Mouse (Mus musculus): ENCODE data around the gene Acadvl. TPM values are rescaled to one million over a fixed set of nuclear protein-coding genes. Genes with fewer than 3 reads are reported as not detected.

The Acadvl gene
- polyA plus RNA-seq, 1 experiment from 2014 or later, result 52.9 TPM

DNA sequence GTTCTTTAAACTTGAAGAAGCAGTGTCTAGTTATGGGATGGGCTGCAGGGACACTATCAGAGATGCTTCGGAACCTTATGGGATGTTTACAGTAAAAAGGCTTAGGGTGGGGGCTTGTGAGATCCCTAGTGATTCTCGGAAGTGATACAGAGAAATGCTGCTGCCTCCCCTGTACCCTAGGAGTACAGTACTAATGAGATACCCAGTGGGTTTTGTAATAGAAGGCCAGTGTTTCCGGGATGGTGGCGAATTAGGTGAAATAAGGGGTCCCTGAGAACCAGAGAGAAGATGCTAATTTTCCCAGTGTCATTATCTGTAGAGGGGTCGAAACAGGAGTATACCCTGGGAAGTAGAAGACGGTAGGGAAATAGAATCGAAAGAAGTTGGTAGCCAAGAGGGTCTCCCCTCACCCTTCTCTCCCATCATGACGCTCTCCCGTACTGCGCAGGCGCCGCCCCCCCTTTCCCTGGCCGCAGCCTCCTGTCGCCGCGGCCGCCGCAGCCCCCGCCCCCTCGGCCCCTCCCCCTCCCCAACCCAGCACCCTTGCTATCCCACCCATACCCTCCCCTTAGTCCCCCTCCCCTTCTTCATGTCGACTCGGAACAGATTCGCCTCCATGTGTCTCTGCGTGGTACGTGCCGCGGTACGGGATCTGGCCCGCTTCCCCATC lies 8.4 kb upstream of the Acadvl start:
- DNase-seq (ENCODE audit: low spot score), result peak; percentile 70
- peaks cover 62% of the 10 kb centered on the region for H3K4me1 ChIP-seq (ENCODE audit: control insufficient read depth, insufficient read depth, low read length)

DNA sequence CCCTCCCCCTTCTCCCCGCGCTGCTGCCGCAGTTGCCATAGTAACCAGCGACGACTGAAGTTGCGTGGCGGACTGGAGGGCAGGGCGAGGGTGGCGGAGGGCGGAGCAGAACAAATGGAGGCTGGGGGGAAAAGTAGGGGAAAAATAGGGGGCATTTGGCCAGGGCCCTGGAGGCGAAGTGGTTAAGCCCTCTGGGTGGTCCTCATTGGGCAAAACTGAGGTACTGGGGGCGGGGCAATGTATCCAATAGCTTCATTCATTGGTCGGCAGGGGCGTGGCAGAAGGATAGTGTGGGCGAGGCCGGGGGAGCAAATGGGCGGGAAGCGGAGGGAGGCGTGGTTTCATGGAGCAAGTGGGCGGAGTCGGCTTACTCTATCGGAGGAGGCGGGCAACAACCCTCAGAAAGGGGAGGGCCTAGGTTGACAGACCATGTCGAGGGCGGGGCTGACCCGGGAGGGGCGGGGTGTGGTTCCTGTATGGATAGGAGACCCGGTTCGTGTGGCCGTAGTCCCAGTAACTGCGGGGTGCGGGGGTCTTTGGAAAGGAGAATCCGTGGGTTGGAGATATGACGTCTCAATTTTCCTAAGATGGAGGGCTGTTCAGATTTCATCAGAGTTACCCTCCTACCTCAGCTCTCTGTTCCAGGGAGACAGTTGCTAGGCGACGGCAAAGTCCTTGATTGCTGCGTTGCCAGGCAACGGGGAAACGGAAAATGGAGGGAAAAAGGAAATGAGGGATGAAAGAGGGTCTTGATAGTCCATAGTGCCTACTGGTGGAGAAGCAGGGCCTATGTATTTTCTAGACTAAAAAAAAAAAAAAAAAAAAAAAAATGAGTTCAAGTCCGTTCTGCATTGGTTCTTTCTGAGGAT lies 6.3 kb upstream of the Acadvl start:
- 0 out of 2 replicates have a peak overlapping the region, but pooled peaks have one; percentile 30 for H3K27ac ChIP-seq (replicated peaks; ENCODE audit: low read depth, low read length)
- no peaks in the 10 kb centered on the region for H3K9me3 ChIP-seq (ENCODE audit: control insufficient read depth, low read length)
- H3K36me3 ChIP-seq (ENCODE audit: control insufficient read depth, insufficient read depth, low read length), result no peaks in the 10 kb centered on the region
- no peak overlapping the region; the same call in 1 of the 2 replicates for H3K9ac ChIP-seq (ENCODE audit: low read length)
- peak; percentile 67 for ATAC-seq (ENCODE audit: insufficient number of reproducible peaks, low FRiP score, low TSS enrichment, low read depth)
- H3K4me1 ChIP-seq (ENCODE audit: control insufficient read depth, insufficient read depth, low read length), result peaks cover 57% of the 10 kb centered on the region
- H3K4me3 ChIP-seq (ENCODE audit: low read depth, low read length), result peak overlapping the region; percentile 47
- H3K4me2 ChIP-seq (ENCODE audit: low read depth, severe bottlenecking), result peak overlapping the region; percentile 59
- WGBS, result 2% methylated on average over 40 of the region's 40 CpGs
- DNase-seq (ENCODE audit: low spot score), result peak; percentile 99
- no peaks in the 10 kb centered on the region for H3K27me3 ChIP-seq (ENCODE audit: control insufficient read depth, insufficient read depth, low read length)

More for the DNA sequence above, 8.4 kb upstream of the Acadvl start:
- H3K9ac ChIP-seq (ENCODE audit: low read length), result peak overlapping the region; percentile 13
- no peak overlapping the region for H3K27ac ChIP-seq (replicated peaks; ENCODE audit: low read depth, low read length)
- WGBS, result 8% methylated on average over 19 of the region's 29 CpGs
- H3K4me2 ChIP-seq (ENCODE audit: low read depth, severe bottlenecking), result peak overlapping the region; percentile 55
- no peaks in the 10 kb centered on the region for H3K36me3 ChIP-seq (ENCODE audit: control insufficient read depth, insufficient read depth, low read length)
- no peak for ATAC-seq (ENCODE audit: insufficient number of reproducible peaks, low FRiP score, low TSS enrichment, low read depth)
- peak overlapping the region; percentile 32 for H3K4me3 ChIP-seq (ENCODE audit: low read depth, low read length)
- H3K27me3 ChIP-seq (ENCODE audit: control insufficient read depth, insufficient read depth, low read length), result no peaks in the 10 kb centered on the region
- H3K9me3 ChIP-seq (ENCODE audit: control insufficient read depth, low read length), result no peaks in the 10 kb centered on the region

DNA sequence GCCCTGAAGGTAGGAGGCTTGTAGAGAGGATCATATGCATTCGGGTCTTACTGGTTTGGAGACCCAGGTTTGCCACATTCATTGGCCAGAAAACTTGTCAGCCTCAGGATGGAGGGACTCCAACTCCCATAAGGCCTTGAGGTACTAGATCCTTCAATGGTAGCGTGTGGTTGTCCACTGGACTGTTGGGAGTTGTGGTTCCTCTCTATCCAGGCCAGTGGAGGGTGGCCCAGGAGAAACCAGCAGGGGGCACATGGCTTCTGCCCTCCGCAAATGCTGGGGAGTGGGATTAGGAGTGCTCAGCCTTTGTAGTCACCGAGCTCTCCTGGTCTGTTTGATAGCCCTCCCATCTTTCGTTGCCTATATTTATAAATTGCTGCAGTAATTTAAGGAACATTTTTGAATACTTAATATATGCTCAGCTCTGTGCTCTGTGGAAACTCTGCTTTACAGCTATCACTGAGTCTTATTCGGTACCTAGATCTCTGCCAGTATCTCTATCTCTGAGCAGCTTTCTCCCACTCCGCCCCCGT lies 5.6 kb upstream of the Acadvl start:
- Histone ChIP-seq H3K4me2 (ENCODE audit: low read depth, severe bottlenecking) (peak overlapping the region; percentile 59), H3K4me3 (ENCODE audit: low read depth, low read length) (peak overlapping the region; percentile 47), H3K27me3 (ENCODE audit: control insufficient read depth, insufficient read depth, low read length) (no peaks in the 10 kb centered on the region), H3K4me1 (ENCODE audit: control insufficient read depth, insufficient read depth, low read length) (peaks cover 50% of the 10 kb centered on the region), H3K27ac (replicated peaks; ENCODE audit: low read depth, low read length) (0 out of 2 replicates have a peak overlapping the region, but pooled peaks have one; percentile 30), H3K9ac (ENCODE audit: low read length) (peak overlapping the region; percentile 19; the same call in 1 of the 2 replicates), H3K9me3 (ENCODE audit: control insufficient read depth, low read length) (no peaks in the 10 kb centered on the region), H3K36me3 (ENCODE audit: control insufficient read depth, insufficient read depth, low read length) (no peaks in the 10 kb centered on the region)
- 0% methylated on average over 8 of the region's 8 CpGs for WGBS
- ATAC-seq (ENCODE audit: insufficient number of reproducible peaks, low FRiP score, low TSS enrichment, low read depth), result peak; percentile 82
- DNase-seq (ENCODE audit: low spot score), result peak; percentile 81

DNA sequence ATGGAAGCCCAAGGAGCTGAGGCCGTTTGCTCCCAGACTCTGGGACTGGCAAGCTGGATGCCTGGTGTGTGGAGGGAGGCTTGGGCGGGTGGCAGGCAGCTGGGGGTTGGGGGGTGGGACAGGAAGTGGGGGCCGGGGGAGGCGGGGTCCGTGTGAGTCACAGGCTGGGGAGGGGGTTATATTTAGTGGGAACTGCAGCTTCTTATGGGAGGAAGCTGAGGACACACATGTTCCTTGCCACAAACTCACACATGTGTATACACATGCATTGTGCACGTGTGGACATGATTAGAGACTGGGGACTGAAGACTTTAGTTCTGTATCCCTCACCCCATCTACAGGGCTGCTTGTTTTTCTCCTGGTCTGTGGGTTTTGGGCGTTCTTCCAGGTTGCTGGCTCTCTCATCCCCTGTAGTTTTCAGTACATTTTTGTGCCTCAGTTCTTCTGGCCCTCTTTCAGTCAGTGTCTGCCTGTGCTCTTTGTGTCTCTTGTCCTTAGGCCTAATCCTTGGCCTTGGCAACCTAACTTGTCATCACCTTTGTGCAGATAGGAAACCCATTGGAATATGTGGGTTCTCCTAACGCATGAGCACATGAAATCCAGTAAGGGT lies 4.9 kb upstream of the Acadvl start:
- Histone ChIP-seq H3K9ac (ENCODE audit: low read length) (no peak overlapping the region; the same call in 1 of the 2 replicates), H3K36me3 (ENCODE audit: control insufficient read depth, insufficient read depth, low read length) (no peaks in the 10 kb centered on the region), H3K4me3 (ENCODE audit: low read depth, low read length) (peak overlapping the region; percentile 47), H3K4me1 (ENCODE audit: control insufficient read depth, insufficient read depth, low read length) (peaks cover 45% of the 10 kb centered on the region), H3K27ac (replicated peaks; ENCODE audit: low read depth, low read length) (peak overlapping the region; percentile 77), H3K9me3 (ENCODE audit: control insufficient read depth, low read length) (no peaks in the 10 kb centered on the region), H3K27me3 (ENCODE audit: control insufficient read depth, insufficient read depth, low read length) (no peaks in the 10 kb centered on the region), H3K4me2 (ENCODE audit: low read depth, severe bottlenecking) (peak overlapping the region; percentile 59)
- no peak for ATAC-seq (ENCODE audit: insufficient number of reproducible peaks, low FRiP score, low TSS enrichment, low read depth)
- no peak for DNase-seq (ENCODE audit: low spot score)
- WGBS, result 15% methylated on average over 8 of the region's 8 CpGs

DNA sequence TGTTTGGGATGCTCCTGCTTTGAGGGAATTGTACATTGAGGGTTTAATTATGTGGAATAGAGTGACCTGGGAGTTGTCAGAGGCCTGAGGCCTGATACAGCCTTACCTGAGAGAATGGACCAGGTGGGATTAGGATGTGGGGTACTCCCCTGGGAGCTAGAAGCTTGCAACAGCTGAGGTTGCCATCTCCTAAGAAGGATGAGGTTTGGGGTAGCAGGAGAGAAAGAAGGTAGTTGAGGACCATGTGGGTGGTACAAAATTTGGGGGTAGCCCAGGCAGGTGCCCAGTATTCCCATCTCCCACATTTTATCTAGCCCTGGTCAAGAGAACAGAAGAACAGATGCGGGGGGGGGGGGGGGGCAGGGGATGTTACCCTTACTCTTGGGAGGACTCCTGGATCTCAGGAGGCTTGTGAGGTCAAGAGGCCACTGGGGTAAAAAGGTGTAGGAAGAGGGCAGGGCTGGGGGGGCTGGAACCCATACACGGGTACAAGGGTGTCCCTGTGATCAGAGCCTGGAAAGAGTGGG lies 4.3 kb upstream of the Acadvl start:
- WGBS, result 17% methylated on average over 2 of the region's 2 CpGs
- H3K27ac ChIP-seq (replicated peaks; ENCODE audit: low read depth, low read length), result peak overlapping the region; percentile 77
- H3K4me3 ChIP-seq (ENCODE audit: low read depth, low read length), result peak overlapping the region; percentile 47
- peaks cover 48% of the 10 kb centered on the region for H3K4me1 ChIP-seq (ENCODE audit: control insufficient read depth, insufficient read depth, low read length)
- no peaks in the 10 kb centered on the region for H3K9me3 ChIP-seq (ENCODE audit: control insufficient read depth, low read length)
- ATAC-seq (ENCODE audit: insufficient number of reproducible peaks, low FRiP score, low TSS enrichment, low read depth), result no peak
- no peaks in the 10 kb centered on the region for H3K36me3 ChIP-seq (ENCODE audit: control insufficient read depth, insufficient read depth, low read length)
- no peak for DNase-seq (ENCODE audit: low spot score)
- no peaks in the 10 kb centered on the region for H3K27me3 ChIP-seq (ENCODE audit: control insufficient read depth, insufficient read depth, low read length)
- H3K9ac ChIP-seq (ENCODE audit: low read length), result no peak overlapping the region
- H3K4me2 ChIP-seq (ENCODE audit: low read depth, severe bottlenecking), result peak overlapping the region; percentile 59

DNA sequence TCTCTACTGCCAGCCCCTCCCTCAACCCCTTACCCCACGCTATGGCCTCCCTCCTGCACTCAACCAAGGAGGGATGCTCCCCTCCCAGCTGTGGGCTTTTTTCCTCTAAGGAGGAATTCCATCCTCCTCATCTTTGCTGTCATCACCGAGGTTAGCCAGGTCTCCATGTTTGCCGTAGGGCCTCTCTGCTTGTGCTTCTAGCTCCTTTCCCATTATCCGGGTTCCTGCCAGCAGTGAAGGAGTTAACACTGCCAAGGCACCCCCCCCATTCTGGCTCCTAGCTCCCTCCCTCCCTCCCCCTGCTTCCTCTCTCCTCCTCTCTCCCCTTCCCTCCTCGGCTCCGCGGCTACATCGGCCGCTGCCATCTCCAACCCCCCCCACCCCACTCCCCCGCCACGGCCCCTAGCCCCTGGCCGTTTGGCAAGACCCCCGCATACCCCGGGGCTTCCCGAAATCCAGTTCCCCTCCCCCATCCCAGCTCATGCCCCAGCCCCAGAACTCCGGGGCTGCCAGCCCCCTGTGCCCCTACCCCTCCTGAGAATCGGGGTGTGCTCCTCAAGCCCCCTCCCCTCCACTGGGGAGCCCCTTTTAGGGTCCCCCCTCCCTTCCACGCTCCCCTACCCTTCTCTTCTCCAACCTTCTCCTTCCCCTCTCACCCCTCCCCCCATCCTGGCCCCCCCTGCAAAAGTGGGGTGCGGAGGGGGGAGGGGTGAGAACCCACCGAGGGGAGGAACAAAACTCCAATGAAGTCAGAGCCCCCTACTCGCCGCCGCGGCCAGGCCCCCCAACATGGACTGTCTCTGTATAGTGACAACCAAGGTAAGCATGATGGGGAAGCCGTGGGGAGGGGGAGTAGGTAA lies 3.1 kb upstream of the Acadvl start:
- no peak for ATAC-seq (ENCODE audit: insufficient number of reproducible peaks, low FRiP score, low TSS enrichment, low read depth)
- Histone ChIP-seq H3K4me3 (ENCODE audit: low read depth, low read length) (peak overlapping the region; percentile 47), H3K27ac (replicated peaks; ENCODE audit: low read depth, low read length) (peak overlapping the region; percentile 69), H3K9ac (ENCODE audit: low read length) (peak overlapping the region; percentile 64), H3K9me3 (ENCODE audit: control insufficient read depth, low read length) (no peaks in the 10 kb centered on the region), H3K36me3 (ENCODE audit: control insufficient read depth, insufficient read depth, low read length) (no peaks in the 10 kb centered on the region; the same call in 1 of the 2 replicates), H3K4me2 (ENCODE audit: low read depth, severe bottlenecking) (peak overlapping the region; percentile 59), H3K27me3 (ENCODE audit: control insufficient read depth, insufficient read depth, low read length) (no peaks in the 10 kb centered on the region), H3K4me1 (ENCODE audit: control insufficient read depth, insufficient read depth, low read length) (peaks cover 48% of the 10 kb centered on the region)
- WGBS, result 1% methylated on average over 25 of the region's 25 CpGs
- peak; percentile 85 for DNase-seq (ENCODE audit: low spot score)

DNA sequence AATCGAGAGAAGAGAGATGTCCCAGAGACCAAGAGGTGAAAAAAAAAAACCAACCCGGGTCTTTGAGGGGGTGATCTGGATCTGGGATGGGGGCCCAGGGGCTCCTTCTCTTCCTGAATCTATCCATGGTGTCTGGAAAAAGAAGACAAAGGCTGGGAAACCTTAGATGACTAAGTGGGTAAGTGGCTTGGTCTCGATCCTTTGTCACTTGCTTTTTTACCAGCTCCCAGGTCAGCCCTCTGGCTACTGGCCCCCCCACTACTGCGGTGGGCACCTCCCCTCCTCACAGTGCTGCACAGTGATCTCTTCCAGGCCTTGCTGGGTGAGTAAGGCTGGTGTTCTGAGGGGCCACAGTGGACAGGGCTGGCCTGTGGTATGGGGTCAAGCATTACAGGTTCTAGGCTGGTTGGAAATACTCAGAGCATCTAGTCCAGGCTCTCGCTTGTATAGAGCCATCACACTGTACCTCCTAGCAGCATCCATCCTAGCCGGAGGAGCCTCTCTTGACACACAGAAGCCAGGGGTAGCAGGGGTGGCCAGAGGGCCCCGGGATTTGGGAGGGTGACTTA lies 2.1 kb upstream of the Acadvl start:
- H3K27me3 ChIP-seq (ENCODE audit: control insufficient read depth, insufficient read depth, low read length), result no peaks in the 10 kb centered on the region
- H3K36me3 ChIP-seq (ENCODE audit: control insufficient read depth, insufficient read depth, low read length), result peaks cover 2% of the 10 kb centered on the region; the same call in 1 of the 2 replicates
- no peak overlapping the region; the same call in 1 of the 2 replicates for H3K9ac ChIP-seq (ENCODE audit: low read length)
- WGBS, result 48% methylated on average over 7 of the region's 7 CpGs
- H3K4me1 ChIP-seq (ENCODE audit: control insufficient read depth, insufficient read depth, low read length), result peaks cover 48% of the 10 kb centered on the region
- DNase-seq (ENCODE audit: low spot score), result no peak
- peak overlapping the region; percentile 69; the same call in 1 of the 2 replicates for H3K27ac ChIP-seq (replicated peaks; ENCODE audit: low read depth, low read length)
- H3K4me3 ChIP-seq (ENCODE audit: low read depth, low read length), result peak overlapping the region; percentile 47; the same call in 1 of the 2 replicates
- ATAC-seq (ENCODE audit: insufficient number of reproducible peaks, low FRiP score, low TSS enrichment, low read depth), result no peak
- H3K4me2 ChIP-seq (ENCODE audit: low read depth, severe bottlenecking), result peak overlapping the region; percentile 59; the same call in 1 of the 2 replicates
- H3K9me3 ChIP-seq (ENCODE audit: control insufficient read depth, low read length), result no peaks in the 10 kb centered on the region
